Mouse (Mus musculus): ENCODE data around the gene AI837181. TPM values are rescaled to one million over a fixed set of nuclear protein-coding genes. Genes with fewer than 3 reads are reported as not detected.
A peak's percentile ranks its signal among the peaks of the same experiment; 100 is the strongest.
"Not testable (repeated sequence)": the region's sequence is repeated elsewhere in the genome, so short reads cannot be mapped to it uniquely, and the experiment has no call there.

The AI837181 gene
- polyA plus RNA-seq, 1 experiment from 2014 or later: 40.8 TPM

GRCm38 (mm10) chr19:5389647-5390046 lies 35.3 kb upstream of the AI837181 start:
- H3K4me3 ChIP-seq (ENCODE audit: low read depth, low read length): peak overlapping the region; percentile 99
- H3K27me3 ChIP-seq (ENCODE audit: insufficient read depth, low read length): peaks cover 3% of the 10 kb centered on the region
- peaks cover 9% of the 10 kb centered on the region for H3K36me3 ChIP-seq (ENCODE audit: insufficient read depth)
- ATAC-seq (ENCODE audit: insufficient read depth): no peak
- no peaks in the 10 kb centered on the region for H3K9me3 ChIP-seq (ENCODE audit: low read depth, low read length)
- H3K4me1 ChIP-seq (ENCODE audit: insufficient read depth): peaks cover 14% of the 10 kb centered on the region
- DNase-seq: peak; percentile 61
- 13% methylated on average over 12 of the region's 12 CpGs for whole genome bisulfite sequencing
- peak overlapping the region; percentile 76 for H3K4me2 ChIP-seq
- peak overlapping the region; percentile 85 for H3K27ac ChIP-seq (ENCODE audit: low read depth)
- TF ChIP-seq CTCF (IDR thresholded peaks at IDR 0.05; ENCODE audit: low read depth): no peak
- peak overlapping the region; percentile 66 for H3K9ac ChIP-seq

GRCm38 (mm10) chr19:5390416-5390815 lies 34.5 kb upstream of the AI837181 start:
- DNase-seq: no peak
- Histone ChIP-seq H3K4me1 (ENCODE audit: insufficient read depth) (peaks cover 14% of the 10 kb centered on the region), H3K4me2 (peak overlapping the region; percentile 76), H3K27ac (ENCODE audit: low read depth) (0 out of 2 replicates have a peak overlapping the region, but pooled peaks have one; percentile 85), H3K9ac (peak overlapping the region; percentile 66; the same call in 1 of the 2 replicates), H3K27me3 (ENCODE audit: insufficient read depth, low read length) (peaks cover 3% of the 10 kb centered on the region), H3K36me3 (ENCODE audit: insufficient read depth) (peaks cover 2% of the 10 kb centered on the region; the same call in 1 of the 2 replicates), H3K4me3 (ENCODE audit: low read depth, low read length) (peak overlapping the region; percentile 99), H3K9me3 (ENCODE audit: low read depth, low read length) (no peaks in the 10 kb centered on the region)
- WGBS: 43% methylated on average over 8 of the region's 8 CpGs
- no peak for ATAC-seq (ENCODE audit: insufficient read depth)
- no peak for TF ChIP-seq CTCF (IDR thresholded peaks at IDR 0.05; ENCODE audit: low read depth)

- H3K36me3 ChIP-seq (ENCODE audit: insufficient read depth): no peaks in the 10 kb centered on the region
- 0 out of 2 replicates have a peak, but pooled peaks cover 5% of the 10 kb centered on the region for H3K4me1 ChIP-seq (ENCODE audit: insufficient read depth)
- H3K27me3 ChIP-seq (ENCODE audit: insufficient read depth, low read length): peaks cover 3% of the 10 kb centered on the region
- no peak for ATAC-seq (ENCODE audit: insufficient read depth)
- H3K9ac ChIP-seq: no peak overlapping the region
- TF ChIP-seq CTCF (IDR thresholded peaks at IDR 0.05; ENCODE audit: low read depth): no peak
- WGBS: 31% methylated on average over 4 of the region's 4 CpGs
- H3K27ac ChIP-seq (ENCODE audit: low read depth): no peak overlapping the region
- H3K4me3 ChIP-seq (ENCODE audit: low read depth, low read length): no peak overlapping the region
- H3K9me3 ChIP-seq (ENCODE audit: low read depth, low read length): no peaks in the 10 kb centered on the region
- H3K4me2 ChIP-seq: no peak overlapping the region
- peak; percentile 70 for DNase-seq
Observed at GRCm38 (mm10) chr19:5392892-5393291, 32.1 kb upstream of the AI837181 start.

GRCm38 (mm10) chr19:5394168-5394567 lies 30.8 kb upstream of the AI837181 start:
- Histone ChIP-seq H3K9me3 (ENCODE audit: low read depth, low read length) (no peaks in the 10 kb centered on the region), H3K4me1 (ENCODE audit: insufficient read depth) (0 out of 2 replicates have a peak, but pooled peaks cover 5% of the 10 kb centered on the region), H3K27ac (ENCODE audit: low read depth) (no peak overlapping the region), H3K36me3 (ENCODE audit: insufficient read depth) (no peaks in the 10 kb centered on the region), H3K9ac (no peak overlapping the region), H3K27me3 (ENCODE audit: insufficient read depth, low read length) (no peaks in the 10 kb centered on the region), H3K4me2 (no peak overlapping the region), H3K4me3 (ENCODE audit: low read depth, low read length) (no peak overlapping the region)
- WGBS: 42% methylated on average over 10 of the region's 10 CpGs
- ATAC-seq (ENCODE audit: insufficient read depth) (no peak), DNase-seq (no peak)
- no peak for TF ChIP-seq CTCF (IDR thresholded peaks at IDR 0.05; ENCODE audit: low read depth)

- H3K4me3 ChIP-seq (ENCODE audit: low read depth, low read length): no peak overlapping the region
- DNase-seq (no peak), ATAC-seq (ENCODE audit: insufficient read depth) (no peak)
- no peak for TF ChIP-seq CTCF (IDR thresholded peaks at IDR 0.05; ENCODE audit: low read depth)
- no peak overlapping the region for H3K9ac ChIP-seq
- H3K27ac ChIP-seq (ENCODE audit: low read depth): no peak overlapping the region
- no peaks in the 10 kb centered on the region for H3K4me1 ChIP-seq (ENCODE audit: insufficient read depth)
- 74% methylated on average over 4 of the region's 4 CpGs for WGBS
- H3K4me2 ChIP-seq: no peak overlapping the region
- H3K27me3 ChIP-seq (ENCODE audit: insufficient read depth, low read length): no peaks in the 10 kb centered on the region
- H3K9me3 ChIP-seq (ENCODE audit: low read depth, low read length): no peaks in the 10 kb centered on the region
- H3K36me3 ChIP-seq (ENCODE audit: insufficient read depth): no peaks in the 10 kb centered on the region
Observed at GRCm38 (mm10) chr19:5395371-5395770, 29.6 kb upstream of the AI837181 start.

DNA sequence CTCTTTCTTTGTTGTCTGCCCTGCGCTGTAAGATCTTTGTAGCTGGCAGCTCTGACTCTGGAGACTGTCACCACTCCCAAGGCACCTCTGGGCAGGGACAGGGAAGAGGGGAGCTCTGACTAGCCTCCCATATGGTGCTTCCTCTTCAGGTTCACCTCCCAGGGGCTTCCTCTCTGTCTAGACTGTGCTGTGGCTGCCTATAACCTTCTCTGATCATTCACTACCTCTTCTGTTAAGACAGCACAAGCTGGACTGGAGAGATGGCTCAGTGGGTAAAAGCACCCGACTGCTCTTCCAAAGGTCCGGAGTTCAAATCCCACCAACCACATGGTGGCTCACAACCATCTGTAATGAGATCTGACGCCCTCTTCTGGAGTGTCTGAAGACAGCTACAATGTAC lies 23.9 kb upstream of the AI837181 start:
- H3K4me2 ChIP-seq; H3K27me3 ChIP-seq (ENCODE audit: insufficient read depth, low read length); H3K9me3 ChIP-seq (ENCODE audit: low read depth, low read length); H3K36me3 ChIP-seq (ENCODE audit: insufficient read depth); DNase-seq; H3K9ac ChIP-seq; H3K4me3 ChIP-seq (ENCODE audit: low read depth, low read length); ATAC-seq (ENCODE audit: insufficient read depth); H3K4me1 ChIP-seq (ENCODE audit: insufficient read depth); H3K27ac ChIP-seq (ENCODE audit: low read depth): not testable (repeated sequence)
- WGBS: 69% methylated on average over 4 of the region's 4 CpGs

GRCm38 (mm10) chr19:5402293-5402692 lies 22.7 kb upstream of the AI837181 start, which contains the start of gene Tsga10ip:
TSS of gene Tsga10ip (minus strand) at chr19:5402526.
- Histone ChIP-seq H3K4me1 (ENCODE audit: insufficient read depth) (no peaks in the 10 kb centered on the region), H3K36me3 (ENCODE audit: insufficient read depth) (no peaks in the 10 kb centered on the region), H3K4me3 (ENCODE audit: low read depth, low read length) (no peak within 1 kb of the TSS), H3K27ac (ENCODE audit: low read depth) (no peak within 1 kb of the TSS), H3K9ac (no peak within 1 kb of the TSS), H3K9me3 (ENCODE audit: low read depth, low read length) (no peaks in the 10 kb centered on the region), H3K4me2 (no peak within 1 kb of the TSS), H3K27me3 (ENCODE audit: insufficient read depth, low read length) (no peaks in the 10 kb centered on the region)
- DNase-seq: no peak
- ATAC-seq (ENCODE audit: insufficient read depth): no peak
- 68% methylated on average over 8 of the region's 8 CpGs for WGBS
- peak; percentile 19; the same call in 1 of the 2 replicates for TF ChIP-seq CTCF (IDR thresholded peaks at IDR 0.05; ENCODE audit: low read depth)
